Mouse (Mus musculus) MEL (cell line): ENCODE measurements around the gene Cys1. TPM values are rescaled to one million over a fixed set of nuclear protein-coding genes. Genes with fewer than 3 reads are reported as not detected.

ENCODE experiments used
- DNase-seq: peaks from one replicate; pipeline ENCODE4 v3.0.0; 2011; ENCODE audit warnings: low read depth, low spot score
- H3K27ac ChIP-seq: 2 replicates; pipeline ENCODE4 v1.5.1; 2012; ENCODE audit warnings: low read depth, mild to moderate bottlenecking, control low read depth, low read length, moderate library complexity; ENCODE audit not compliant: control insufficient read depth
- H3K27me3 ChIP-seq, 2 experiments: fragments of 150-350 bp in 1 of 2; sonication (generic) in 1 of 2; 2 replicates each; pipeline ENCODE4 v1.6.1; 2012; ENCODE audit warnings: low read length in 2 of 2, mild to moderate bottlenecking in 2 of 2, improper control_type of control experiment in 1 of 2, moderate library complexity in 1 of 2; ENCODE audit not compliant: insufficient read depth in 2 of 2, control insufficient read depth in 1 of 2
- H3K36me3 ChIP-seq, 2 experiments: 2 replicates each; pipeline ENCODE4 v1.6.1; 2012 to 2014; ENCODE audit warnings: low read length in 2 of 2, improper control_type of control experiment in 1 of 2, inconsistent platforms in 1 of 2, mild to moderate bottlenecking in 1 of 2; ENCODE audit not compliant: insufficient read depth in 2 of 2, control insufficient read depth in 1 of 2
- H3K4me1 ChIP-seq, 2 experiments: fragments of 150-350 bp in 1 of 2; sonication (generic) in 1 of 2; 2 replicates each; pipeline ENCODE4 v1.6.1; 2012; ENCODE audit warnings: low read length in 2 of 2, improper control_type of control experiment in 1 of 2, mild to moderate bottlenecking in 1 of 2; ENCODE audit not compliant: insufficient read depth in 2 of 2, control insufficient read depth in 1 of 2
- H3K4me3 ChIP-seq, 2 experiments: fragments of 150-350 bp in 1 of 2; sonication (generic) in 1 of 2; 2 replicates each; pipeline ENCODE4 v1.5.1; 2012; ENCODE audit warnings: low read depth in 2 of 2, low read length in 2 of 2, mild to moderate bottlenecking in 2 of 2, moderate library complexity in 2 of 2, control low read depth in 1 of 2, improper control_type of control experiment in 1 of 2; ENCODE audit not compliant: control insufficient read depth in 1 of 2, insufficient read depth in 1 of 2
- H3K79me2 ChIP-seq: 2 replicates; pipeline ENCODE4 v1.6.1; 2012; ENCODE audit warnings: mild to moderate bottlenecking, low read length, moderate library complexity; ENCODE audit not compliant: control insufficient read depth, poor library complexity, insufficient read depth
- H3K9ac ChIP-seq: 2 replicates; pipeline ENCODE4 v1.6.1; 2012; ENCODE audit warnings: low read depth, mild to moderate bottlenecking, control low read depth, low read length, moderate library complexity; ENCODE audit not compliant: control insufficient read depth, poor library complexity, severe bottlenecking
- H3K9me3 ChIP-seq: fragments of 150-350 bp; sonication (generic); replicated peaks from 2 replicates; pipeline ENCODE4 v1.6.1; 2012; ENCODE audit warnings: mild to moderate bottlenecking, low read length, improper control_type of control experiment, moderate library complexity; ENCODE audit not compliant: insufficient read depth
- CHD1 ChIP-seq: IDR thresholded peaks from 2 replicates; pipeline ENCODE4 v1.6.1; 2012; ENCODE audit warnings: low read depth, mild to moderate bottlenecking, inconsistent platforms, low read length, improper control_type of control experiment
- CTCF ChIP-seq, 3 experiments: IDR thresholded peaks in 2 of 3; conservative IDR thresholded peaks in 1 of 3; 2 replicates each; pipeline ENCODE4 v1.5.1; 2011 to 2012; ENCODE audit warnings: low read length in 3 of 3, low read depth in 2 of 3, mild to moderate bottlenecking in 2 of 3, improper control_type of control experiment in 1 of 3, inconsistent platforms in 1 of 3, mixed read lengths in 1 of 3, moderate library complexity in 1 of 3; ENCODE audit not compliant: control insufficient read depth in 1 of 3, insufficient read depth in 1 of 3, poor library complexity in 1 of 3, severe bottlenecking in 1 of 3
- E2F4 ChIP-seq: IDR thresholded peaks from 2 replicates; pipeline ENCODE4 v1.6.1; 2011; ENCODE audit warnings: low read depth, low read length, improper control_type of control experiment, borderline replicate concordance
- ELF1 ChIP-seq: IDR thresholded peaks from 2 replicates; pipeline ENCODE4 v1.6.1; 2014; ENCODE audit warnings: low read depth, mild to moderate bottlenecking, inconsistent platforms, low read length, improper control_type of control experiment, moderate library complexity
- EP300 ChIP-seq, 2 experiments: IDR thresholded peaks; 2 replicates each; pipeline ENCODE4 v1.6.1; 2011; ENCODE audit warnings: improper control_type of control experiment in 2 of 2, low read length in 2 of 2, low read depth in 1 of 2, mild to moderate bottlenecking in 1 of 2
- GATA1 ChIP-seq: IDR thresholded peaks from 2 replicates; pipeline ENCODE4 v1.6.1; 2011; ENCODE audit warnings: low read depth, low read length, improper control_type of control experiment
- HCFC1 ChIP-seq: IDR thresholded peaks from 2 replicates; pipeline ENCODE4 v1.6.1; 2012; ENCODE audit warnings: low read depth, mild to moderate bottlenecking, inconsistent platforms, low read length, improper control_type of control experiment, moderate library complexity
- MEF2A ChIP-seq: IDR thresholded peaks from 2 replicates; pipeline ENCODE4 v1.6.1; 2014; ENCODE audit warnings: low read depth, mild to moderate bottlenecking, inconsistent platforms, low read length, improper control_type of control experiment; ENCODE audit not compliant: poor library complexity, insufficient replicate concordance, severe bottlenecking; ENCODE audit errors: extremely low read depth
- MXI1 ChIP-seq: IDR thresholded peaks from 2 replicates; pipeline ENCODE4 v1.6.1; 2011; ENCODE audit warnings: mild to moderate bottlenecking, low read depth, low read length, improper control_type of control experiment
- MYB ChIP-seq: IDR thresholded peaks from 2 replicates; pipeline ENCODE4 v1.6.1; 2011; ENCODE audit warnings: mild to moderate bottlenecking, low read depth, low read length, improper control_type of control experiment
- MYC ChIP-seq: IDR thresholded peaks from 2 replicates; pipeline ENCODE4 v1.6.1; 2011; ENCODE audit warnings: low read depth, mild to moderate bottlenecking, low read length, improper control_type of control experiment, moderate library complexity
- NELFE ChIP-seq: IDR thresholded peaks from 2 replicates; pipeline ENCODE4 v1.6.1; 2011; ENCODE audit warnings: low read depth, low read length, improper control_type of control experiment
- POLR2AphosphoS2 ChIP-seq: IDR thresholded peaks from 2 replicates; pipeline ENCODE4 v1.6.1; 2011; ENCODE audit warnings: low read length, improper control_type of control experiment
- POLR2AphosphoS5 ChIP-seq: IDR thresholded peaks from 2 replicates; pipeline ENCODE4 v1.6.1; 2012; ENCODE audit warnings: low read depth, borderline replicate concordance, mild to moderate bottlenecking, inconsistent platforms, low read length, moderate library complexity, mixed read lengths
- RAD21 ChIP-seq: IDR thresholded peaks from 2 replicates; pipeline ENCODE4 v1.6.1; 2011; ENCODE audit warnings: mild to moderate bottlenecking, low read depth, low read length, improper control_type of control experiment
- RCOR1 ChIP-seq: IDR thresholded peaks from 2 replicates; pipeline ENCODE4 v1.6.1; 2012; ENCODE audit warnings: low read depth, mild to moderate bottlenecking, inconsistent platforms, low read length, improper control_type of control experiment
- SIN3A ChIP-seq: IDR thresholded peaks from 2 replicates; pipeline ENCODE4 v1.6.1; 2012; ENCODE audit warnings: low read length, improper control_type of control experiment, inconsistent platforms
- USF1 ChIP-seq: IDR thresholded peaks from 2 replicates; pipeline ENCODE4 v1.6.1; 2014; ENCODE audit warnings: low read depth, mild to moderate bottlenecking, inconsistent platforms, low read length, improper control_type of control experiment, moderate library complexity
- USF2 ChIP-seq, 2 experiments: IDR thresholded peaks; 2 replicates each; pipeline ENCODE4 v1.6.1; 2011 to 2012; ENCODE audit warnings: improper control_type of control experiment in 2 of 2, low read length in 2 of 2, borderline replicate concordance in 1 of 2, inconsistent platforms in 1 of 2, low read depth in 1 of 2, mild to moderate bottlenecking in 1 of 2; ENCODE audit not compliant: insufficient read depth in 1 of 2
- ZMIZ1 ChIP-seq: IDR thresholded peaks from 2 replicates; pipeline ENCODE4 v1.6.1; 2012; ENCODE audit warnings: low read depth, mild to moderate bottlenecking, inconsistent platforms, low read length, improper control_type of control experiment, moderate library complexity
- polyA plus RNA-seq, 2 experiments: library from polyadenylated mRNA; stranded (reverse) in 1 of 2; unstranded in 1 of 2; fragments of >175 nt in 1 of 2; fragments of >200 nt in 1 of 2; gene quantifications; 2 replicates each; pipeline versions ENCODE4 v1.2.1 to v1.2.4; 2012; ENCODE audit warnings: low replicate concordance in 2 of 2, low read depth in 1 of 2; ENCODE audit not compliant: insufficient read length in 2 of 2, insufficient read depth in 1 of 2, missing spikeins in 1 of 2
- total RNA-seq: library from RNA; depleted of rRNA; stranded (reverse); fragments of 300-350 nt; gene quantifications from 2 replicates; pipeline ENCODE4 v1.2.3, GENCODE M21; 2012; rRNA removed

Cys1 gene
- total RNA-seq (not detected in 2 replicates), polyA plus RNA-seq (not detected)

DNA sequence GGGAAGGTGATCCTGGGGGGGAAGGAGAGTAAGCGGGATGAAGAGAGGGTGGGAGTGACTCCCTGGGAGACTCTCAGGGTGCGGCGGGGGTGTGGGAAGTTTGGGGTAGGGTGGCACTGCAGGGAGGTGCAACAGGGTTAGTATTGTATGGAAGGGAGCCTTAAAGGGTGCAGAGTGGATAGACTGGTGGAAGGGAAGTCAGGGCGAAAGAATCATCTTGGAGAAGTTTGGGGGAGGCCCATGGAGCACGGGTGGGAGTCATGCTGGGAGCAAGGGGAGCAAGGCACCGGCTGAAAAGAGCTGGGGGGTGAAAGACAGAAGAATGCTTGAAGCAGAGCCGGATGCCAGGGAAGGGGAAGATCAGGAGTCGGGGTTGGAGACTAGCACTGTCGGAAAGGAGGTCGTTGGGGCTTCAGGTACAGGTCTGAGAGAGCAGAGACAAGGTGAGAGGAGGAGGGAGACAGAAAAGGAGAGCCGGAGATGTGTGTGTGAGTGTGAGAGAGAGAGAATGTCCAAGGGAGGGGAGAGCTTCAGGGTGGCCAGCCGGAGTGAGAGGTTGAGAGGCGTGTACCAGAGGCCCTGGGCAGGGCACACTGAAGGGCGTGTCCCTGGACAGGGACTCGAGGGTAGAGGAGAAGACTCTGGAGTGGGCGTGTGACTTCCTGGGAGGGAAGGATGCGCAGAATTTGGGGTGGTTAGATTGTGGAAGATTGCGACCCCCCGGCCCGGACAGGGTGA lies at the start of gene Cys1:
Gene Cys1 (minus strand): TSS at position 528 of the 738 bp plus-strand sequence.
- no peaks in the 10 kb centered on the region for H3K79me2 ChIP-seq
- no peaks in the 10 kb centered on the region for H3K9me3 ChIP-seq
- H3K4me3 ChIP-seq = no peak within 1 kb of the TSS
- H3K27me3 ChIP-seq = peaks cover 0 to 8% of the 10 kb centered on the region in 2 experiments; a peak in 2 of 4 replicates
- H3K9ac ChIP-seq = no peak within 1 kb of the TSS
- H3K27ac ChIP-seq = no peak within 1 kb of the TSS
- TF ChIP-seq CTCF (IDR thresholded peaks at IDR 0.05 in 2 of 3, conservative IDR thresholded peaks at IDR 0.05 in 1 of 3; ENCODE audit: control insufficient read depth in 1 of 3, insufficient read depth in 1 of 3, low read depth in 2 of 3, low read length in 3 of 3, poor library complexity in 1 of 3, severe bottlenecking in 1 of 3) (no peak), RCOR1 (no peak), ELF1 (no peak), MEF2A (no peak), USF1 (no peak), GATA1 (no peak), MYC (no peak), HCFC1 (no peak), POLR2AphosphoS5 (no peak)
- DNase-seq = no peak
- H3K36me3 ChIP-seq = no peaks in the 10 kb centered on the region
- H3K4me1 ChIP-seq = no peaks in the 10 kb centered on the region

DNA sequence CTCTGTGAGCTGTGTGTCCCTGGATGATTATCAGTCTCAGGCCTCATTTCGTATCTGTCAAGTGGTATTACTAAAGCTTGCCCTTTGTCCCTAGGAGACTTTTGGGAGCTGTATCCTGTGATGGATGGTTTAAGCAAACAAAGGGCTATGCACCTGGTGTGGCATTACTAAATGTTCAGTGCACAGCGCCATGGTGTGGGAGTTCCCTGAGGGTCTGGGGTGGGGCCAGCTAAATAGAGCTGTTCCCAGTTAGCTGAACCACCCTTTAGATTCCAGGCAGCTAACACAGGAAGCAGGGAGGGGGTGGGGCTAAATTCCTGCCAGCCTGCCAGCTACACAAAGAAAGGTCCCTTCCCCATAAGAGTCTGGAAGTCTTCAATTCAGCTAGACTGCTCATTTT lies 42.8 kb upstream of the Cys1 start:
- Histone ChIP-seq H3K4me3 (no peak overlapping the region), H3K4me1 (no peaks in the 10 kb centered on the region), H3K36me3 (no peaks in the 10 kb centered on the region), H3K9me3 (no peaks in the 10 kb centered on the region), H3K27ac (no peak overlapping the region), H3K27me3 (no peaks in the 10 kb centered on the region), H3K9ac (no peak overlapping the region), H3K79me2 (no peaks in the 10 kb centered on the region)
- TF ChIP-seq SIN3A (no peak), RAD21 (no peak), CHD1 (no peak), E2F4 (no peak), NELFE (no peak), ZMIZ1 (no peak), USF2 (IDR thresholded peaks at IDR 0.05; ENCODE audit: borderline replicate concordance in 1 of 2, insufficient read depth in 1 of 2, low read depth in 1 of 2, low read length in 2 of 2) (no peak), MYB (no peak), EP300 (IDR thresholded peaks at IDR 0.05; ENCODE audit: low read depth in 1 of 2, low read length in 2 of 2) (no peak), USF1 (no peak), MXI1 (no peak), POLR2AphosphoS2 (no peak)
- no peak for DNase-seq
